Comparison of ENCODE assay signal across 7 mouse cellular contexts in the genomic region with DNA sequence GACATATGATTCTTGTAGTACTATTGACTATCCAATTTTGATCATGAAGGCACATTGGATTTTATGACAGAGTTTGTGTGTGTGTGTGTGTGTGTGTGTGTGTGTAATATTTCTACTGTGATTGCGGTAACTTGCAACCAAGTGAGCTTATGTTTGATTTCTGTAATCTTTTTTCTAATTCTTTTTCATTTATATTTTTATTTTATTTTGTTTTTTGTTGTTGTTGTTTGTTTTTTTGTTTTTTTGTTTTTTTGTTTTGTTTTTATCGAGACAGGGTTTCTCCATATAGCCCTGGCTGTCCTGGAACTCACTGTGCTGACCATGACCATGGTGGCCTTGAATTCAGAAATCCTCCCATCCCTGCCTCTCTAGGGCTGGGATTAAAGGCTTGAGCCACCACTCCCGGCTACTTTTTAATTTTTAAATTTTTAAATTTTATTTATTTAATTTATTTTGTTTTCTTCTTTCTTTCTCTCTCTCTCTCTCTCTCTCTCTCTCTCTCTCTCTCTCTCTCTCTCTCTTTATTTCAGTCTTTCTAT.
DNase-seq lines count a peak whose midpoint lies in the region; ATAC-seq and TF ChIP-seq lines count a peak whose summit lies in the region.
"Not testable (repeated sequence)": the region's sequence is repeated elsewhere in the genome, so short reads cannot be mapped to it uniquely, and the experiment has no call there.

No protein-coding gene starts in this region.

- not testable (repeated sequence) for TF ChIP-seq POLR2A in limb, embryonic 14.5 days (IDR thresholded peaks at IDR 0.05; ENCODE audit: borderline replicate concordance, extremely low read depth, insufficient read depth, insufficient read length)

- WGBS in embryonic facial prominence, embryonic 15.5 days, result 76% methylated on average over 3 of the region's 3 CpGs
- 76% methylated on average over 3 of the region's 3 CpGs for WGBS in heart, embryonic 11.5 days (ENCODE audit: insufficient replicate concordance)
- WGBS in intestine, postnatal 0 days, result 68% methylated on average over 3 of the region's 3 CpGs
- WGBS in limb, embryonic 14.5 days, result 80% methylated on average over 3 of the region's 3 CpGs

- not testable (repeated sequence) for H3K36me3 ChIP-seq in embryonic facial prominence, embryonic 15.5 days; heart, embryonic 11.5 days (ENCODE audit: control insufficient read depth, insufficient read depth, low read length); intestine, postnatal 0 days (ENCODE audit: control insufficient read depth, insufficient read depth); limb, embryonic 14.5 days (ENCODE audit: control insufficient read depth, insufficient read depth, low read length)

- H3K9ac ChIP-seq in embryonic facial prominence, embryonic 15.5 days; heart, embryonic 11.5 days (ENCODE audit: low read depth, low read length); intestine, postnatal 0 days (ENCODE audit: low read depth, low read length); limb, embryonic 14.5 days (ENCODE audit: low read depth, low read length, severe bottlenecking): not testable (repeated sequence)

- H3K4me3 ChIP-seq in embryonic facial prominence, embryonic 15.5 days (replicated peaks); heart, embryonic 11.5 days (ENCODE audit: low read depth, low read length); intestine, postnatal 0 days (ENCODE audit: low read depth, low read length); limb, embryonic 14.5 days (replicated peaks; ENCODE audit: low read length): not testable (repeated sequence)

- not testable (repeated sequence) for H3K4me2 ChIP-seq in embryonic facial prominence, embryonic 15.5 days (replicated peaks); heart, embryonic 11.5 days; intestine, postnatal 0 days (replicated peaks; ENCODE audit: low read depth); limb, embryonic 14.5 days (replicated peaks; ENCODE audit: low read depth, low read length, severe bottlenecking)

- DNase-seq in adipocyte (ENCODE audit: low spot score), result peak; percentile 24
- DNase-seq in limb, embryonic 14.5 days (ENCODE audit: low spot score), result not testable (repeated sequence)
- DNase-seq in mesoderm, embryonic 11.5 days (ENCODE audit: low read depth, low spot score), result peak; percentile 10
- DNase-seq in right cerebral cortex, postnatal 14 days, result peak; percentile 3

- H3K27me3 ChIP-seq in embryonic facial prominence, embryonic 15.5 days; heart, embryonic 11.5 days (ENCODE audit: control insufficient read depth, insufficient read depth, low read length); intestine, postnatal 0 days (replicated peaks; ENCODE audit: control insufficient read depth, insufficient read depth, low read length); limb, embryonic 14.5 days (ENCODE audit: control insufficient read depth, insufficient read depth, low read length): not testable (repeated sequence)

- not testable (repeated sequence) for H3K27ac ChIP-seq in embryonic facial prominence, embryonic 15.5 days (replicated peaks); heart, embryonic 11.5 days (ENCODE audit: low read depth, low read length); intestine, postnatal 0 days (ENCODE audit: low read depth, low read length); limb, embryonic 14.5 days (replicated peaks; ENCODE audit: low read depth, low read length)

- H3K9me3 ChIP-seq in embryonic facial prominence, embryonic 15.5 days (replicated peaks); heart, embryonic 11.5 days (replicated peaks; ENCODE audit: control insufficient read depth, low read length); intestine, postnatal 0 days (ENCODE audit: control insufficient read depth); limb, embryonic 14.5 days (ENCODE audit: control insufficient read depth, low read length): not testable (repeated sequence)

- not testable (repeated sequence) for TF ChIP-seq CTCF in intestine, postnatal 0 days (IDR thresholded peaks at IDR 0.05; ENCODE audit: low read depth)

- peak; percentile 89 for ATAC-seq in embryonic facial prominence, embryonic 15.5 days (ENCODE audit: insufficient number of reproducible peaks, low FRiP score, low TSS enrichment, low read depth)
- peak; percentile 86 for ATAC-seq in heart, embryonic 11.5 days (replicated peaks; ENCODE audit: insufficient number of reproducible peaks, low FRiP score, low TSS enrichment)
- peak; percentile 71; the same call in 1 of the 2 replicates for ATAC-seq in intestine, postnatal 0 days
- peak; percentile 87 for ATAC-seq in limb, embryonic 14.5 days (ENCODE audit: low FRiP score, low read depth)

- not testable (repeated sequence) for H3K4me1 ChIP-seq in embryonic facial prominence, embryonic 15.5 days; heart, embryonic 11.5 days (ENCODE audit: control insufficient read depth, insufficient read depth, low read length); intestine, postnatal 0 days (replicated peaks; ENCODE audit: control insufficient read depth, insufficient read depth, low read length); limb, embryonic 14.5 days (ENCODE audit: control insufficient read depth, insufficient read depth, low read length)
